Mouse (Mus musculus): ENCODE data around the gene Dusp22. TPM values are rescaled to one million over a fixed set of nuclear protein-coding genes. Genes with fewer than 3 reads are reported as not detected.

Dusp22 gene
- polyA plus RNA-seq, 1 experiment from 2014 or later = 24.3 TPM

Other genes with a start within 250 kb of the Dusp22 start
- 198 and 201 TPM in 2 replicates for gene Uqcrfs1, start 114.6 kb upstream of the Dusp22 start, polyA plus RNA-seq (2016; fragmentation: Nextera tagmentation; extraction: Ambion mirVana)
- gene Irf4, start 89.2 kb downstream of the Dusp22 start, polyA plus RNA-seq (2016; fragmentation: Nextera tagmentation; extraction: Ambion mirVana) = 0.14 TPM in 1 of 2 replicates, not detected in the other